Mouse (Mus musculus): Measurements from ENCODE around the gene Slc24a1.

DNA sequence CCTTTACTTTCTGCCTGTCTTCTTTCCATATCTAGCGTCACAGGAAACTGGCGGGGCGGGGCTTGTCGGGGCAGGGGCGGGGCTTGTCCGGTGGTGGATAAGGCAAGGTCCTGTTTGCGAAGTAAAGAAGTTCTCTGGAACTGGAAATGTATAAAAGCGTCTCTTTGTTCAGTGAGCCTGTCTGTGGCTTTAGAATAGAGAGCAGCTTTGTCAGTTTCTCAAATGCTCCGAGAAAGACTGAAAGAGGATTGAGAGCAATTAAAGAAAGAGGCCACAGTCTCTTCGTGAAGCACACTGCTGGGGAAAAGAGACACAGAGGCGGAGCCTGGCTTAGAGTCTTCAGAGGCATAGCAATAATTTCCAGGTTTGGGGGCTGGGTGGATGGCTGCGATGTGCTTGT, 4.9 kb upstream of the Slc24a1 start:
- TF ChIP-seq POLR2A (IDR thresholded peaks at IDR 0.05; ENCODE audit: low read depth, low read length) (no peak), CTCF (conservative IDR thresholded peaks at IDR 0.05; ENCODE audit: insufficient read depth, insufficient read length, low read depth, low read length) (no peak)
